Mouse (Mus musculus) CH12.LX (cell line): ENCODE data around the gene Kif12.

Experiments used
- CTCF ChIP-seq, 2 experiments: IDR thresholded peaks in 1 of 2; conservative IDR thresholded peaks in 1 of 2; 2 replicates each; pipeline ENCODE4 v1.5.1; 2011 to 2012; ENCODE audit warnings: low read depth in 2 of 2, low read length in 2 of 2, improper control_type of control experiment in 1 of 2, inconsistent platforms in 1 of 2, mild to moderate bottlenecking in 1 of 2, moderate library complexity in 1 of 2
- NELFE ChIP-seq: IDR thresholded peaks from 2 replicates; pipeline ENCODE4 v1.6.1; 2011; ENCODE audit warnings: low read depth, low read length, improper control_type of control experiment
- ZC3H11A ChIP-seq: IDR thresholded peaks from 2 replicates; pipeline ENCODE4 v1.6.1; 2012; ENCODE audit warnings: low read depth, mild to moderate bottlenecking, inconsistent platforms, low read length, improper control_type of control experiment
- ZKSCAN1 ChIP-seq: IDR thresholded peaks from 2 replicates; pipeline ENCODE4 v1.6.1; 2012; ENCODE audit warnings: low read depth, inconsistent platforms, low read length, improper control_type of control experiment, borderline replicate concordance

DNA sequence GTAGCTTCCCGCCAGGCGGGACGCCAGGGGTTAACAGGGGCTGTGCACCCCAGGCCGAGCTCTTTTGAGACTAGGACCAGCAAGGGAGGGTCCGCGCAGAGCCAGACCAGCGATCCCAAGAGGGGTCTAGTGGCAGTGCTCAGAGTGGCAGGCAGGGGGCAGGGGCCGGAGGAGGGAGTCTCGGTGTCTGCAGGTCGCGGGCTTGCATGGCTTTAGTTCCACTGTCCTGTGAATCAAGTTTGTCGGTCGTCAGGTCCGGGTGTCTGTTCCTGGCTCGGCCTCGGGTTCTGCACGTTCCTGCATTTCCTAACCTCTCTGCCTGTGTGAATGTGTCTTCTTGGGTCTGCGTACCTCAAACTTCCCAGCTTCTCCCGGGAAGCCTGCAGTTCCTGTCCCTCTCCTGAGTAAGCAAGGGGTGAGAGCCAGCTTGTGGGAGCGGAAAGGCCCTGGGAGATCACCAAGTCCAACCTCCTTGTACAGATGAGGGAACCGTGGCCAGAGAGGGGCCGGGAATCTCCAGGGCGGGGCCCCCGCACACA, 44.1 kb upstream of the Kif12 start:
- TF ChIP-seq ZC3H11A, result no peak
- peak in 1 of 2 experiments; percentile 48; a peak in 2 of 4 replicates for TF ChIP-seq CTCF (conservative IDR thresholded peaks at IDR 0.05 in 1 of 2, IDR thresholded peaks at IDR 0.05 in 1 of 2; ENCODE audit: low read depth in 2 of 2, low read length in 2 of 2)
- no peak for TF ChIP-seq ZKSCAN1
- no peak for TF ChIP-seq NELFE
